Mouse (Mus musculus) neural tube, embryonic 11.5 days (tissue): ENCODE data around the gene Gm9736. TPM values are rescaled to one million over a fixed set of nuclear protein-coding genes. Genes with fewer than 3 reads are reported as not detected.
"Not testable (repeated sequence)": the region's sequence is repeated elsewhere in the genome, so short reads cannot be mapped to it uniquely, and the experiment has no call there.

ENCODE experiments used
- ATAC-seq: fragments of 200-750 bp; cut with Nextera tagmentation; 2 replicates; pipeline ENCODE4 v1.8.0; 2017; ENCODE audit warnings: moderate number of reproducible peaks, mild to moderate bottlenecking, moderate TSS enrichment, moderate library complexity; ENCODE audit not compliant: insufficient read depth, low FRiP score, low TSS enrichment
- DNase-seq: peaks from one replicate; pipeline ENCODE4 v3.0.0-alpha.2; 2015; ENCODE audit warnings: low spot score
- H3K27ac ChIP-seq: fragments of 300-500 bp; sonication (generic); 2 replicates; pipeline ENCODE4 v1.5.1; 2014; ENCODE audit warnings: low read depth, mild to moderate bottlenecking, low read length
- H3K27me3 ChIP-seq: fragments of 300-500 bp; sonication (generic); 2 replicates; pipeline ENCODE4 v1.6.1; 2014; ENCODE audit warnings: mild to moderate bottlenecking, low read length, mixed read lengths; ENCODE audit not compliant: control insufficient read depth, insufficient read depth
- H3K36me3 ChIP-seq: fragments of 300-500 bp; sonication (generic); 2 replicates; pipeline ENCODE4 v1.6.1; 2014; ENCODE audit warnings: mild to moderate bottlenecking, low read length, moderate library complexity, mixed read lengths; ENCODE audit not compliant: control insufficient read depth, insufficient read depth
- H3K4me1 ChIP-seq: fragments of 300-500 bp; sonication (generic); 2 replicates; pipeline ENCODE4 v1.6.1; 2014; ENCODE audit warnings: low read length, mixed read lengths; ENCODE audit not compliant: control insufficient read depth, insufficient read depth
- H3K4me2 ChIP-seq: fragments of 300-500 bp; sonication (generic); 2 replicates; pipeline ENCODE4 v1.6.1; 2014; ENCODE audit warnings: low read depth, mild to moderate bottlenecking, moderate library complexity
- H3K4me3 ChIP-seq: fragments of 300-500 bp; sonication (generic); 2 replicates; pipeline ENCODE4 v1.5.1; 2014; ENCODE audit warnings: low read depth, low read length
- H3K9ac ChIP-seq: fragments of 300-500 bp; sonication (generic); 2 replicates; pipeline ENCODE4 v1.6.1; 2014; ENCODE audit warnings: mild to moderate bottlenecking, low read length
- H3K9me3 ChIP-seq: fragments of 300-500 bp; sonication (generic); 2 replicates; pipeline ENCODE4 v1.6.1; 2016; ENCODE audit warnings: low read length; ENCODE audit not compliant: control insufficient read depth
- WGBS: fragments of 180-500 bp; shearing (Covaris S2); extraction: QIAGEN DNeasy Blood & Tissue Kit; methylation state at CpG from one replicate; pipeline ENCODE4 v1.1.7; 2014; 5-methylcytosine and 5-hydroxymethylcytosine counted together
- polyA plus RNA-seq: library from polyadenylated mRNA; unstranded; fragments of >200 nt; fragmentation: Nextera tagmentation; extraction: Ambion mirVana; gene quantifications from 2 replicates; pipeline ENCODE4 v1.2.1, GENCODE M21; 2014

Gene Gm9736
- polyA plus RNA-seq, result not detected in 2 replicates

DNA sequence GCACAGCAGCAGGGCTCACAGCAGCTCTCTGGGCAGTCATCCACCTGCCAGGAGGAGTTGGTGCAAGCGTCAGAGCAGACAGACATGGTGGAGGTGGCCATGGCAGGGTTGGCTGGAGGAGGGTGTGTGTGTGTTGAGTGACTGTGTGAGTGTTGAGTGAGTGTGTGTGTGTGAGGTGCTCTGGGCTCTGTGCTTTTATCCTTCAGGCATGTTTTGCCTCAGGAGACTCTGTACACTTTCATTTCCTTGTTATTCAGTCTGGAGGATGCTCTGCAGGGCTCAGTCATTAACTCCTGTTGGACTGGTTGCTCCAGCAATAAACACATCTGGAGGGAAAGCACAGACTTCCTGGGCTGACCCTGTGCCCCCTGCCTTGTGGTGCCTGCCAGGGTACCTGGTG is at the start of gene Gm9736:
TSS of gene Gm9736 (minus strand) at position 101 of the 400 bp plus-strand sequence.
- WGBS, result 75% methylated on average over 1 of the region's 1 CpGs
- ATAC-seq, H3K4me1 ChIP-seq, H3K36me3 ChIP-seq, H3K27me3 ChIP-seq, H3K9ac ChIP-seq, DNase-seq, H3K27ac ChIP-seq, H3K4me3 ChIP-seq, H3K9me3 ChIP-seq, H3K4me2 ChIP-seq: not testable (repeated sequence)

DNA sequence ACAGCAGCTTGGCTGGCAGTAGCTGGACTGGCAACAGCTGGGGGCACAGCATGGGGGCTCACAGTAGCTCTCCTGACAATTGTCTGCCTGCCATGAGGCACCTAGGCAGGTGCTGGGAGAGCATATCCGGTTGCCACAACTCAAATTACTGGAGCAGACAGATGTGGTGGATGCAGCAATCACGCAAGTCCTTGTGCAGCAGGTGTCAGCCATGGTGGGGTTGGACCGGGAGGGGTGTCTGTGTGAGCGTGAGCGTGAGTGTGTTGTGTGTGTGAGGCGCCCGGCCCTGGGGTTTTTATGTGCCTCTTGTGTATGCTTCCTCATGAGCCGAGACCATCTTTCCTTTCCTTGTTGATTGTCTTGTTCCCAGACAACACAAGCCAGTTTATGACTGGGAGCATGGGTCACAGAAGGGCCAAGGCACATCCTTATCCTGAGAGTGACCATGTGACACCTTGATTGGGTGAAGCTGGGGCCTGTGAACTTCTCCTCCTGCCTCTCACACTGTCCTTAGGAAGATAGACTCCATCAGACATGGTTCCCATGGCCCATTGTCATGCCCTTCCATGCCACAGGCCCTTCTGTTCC is 47.9 kb upstream of the Gm9736 start, which contains the start of gene Gm19668:
TSS of gene Gm19668 (minus strand) at position 213 of the 588 bp plus-strand sequence.
- DNase-seq, result no peak
- H3K27me3 ChIP-seq, result no peaks in the 10 kb centered on the region
- no peaks in the 10 kb centered on the region for H3K36me3 ChIP-seq
- no peaks in the 10 kb centered on the region for H3K9me3 ChIP-seq
- H3K4me1 ChIP-seq, result peaks cover 2% of the 10 kb centered on the region; the same call in 1 of the 2 replicates
- H3K27ac ChIP-seq, result 0 out of 2 replicates have a peak within 1 kb of the TSS, but pooled peaks have one; percentile 8
- ATAC-seq, result no peak; the same call in 1 of the 2 replicates
- 46% methylated on average over 8 of the region's 8 CpGs for WGBS
- H3K4me2 ChIP-seq, result no peak within 1 kb of the TSS
- H3K4me3 ChIP-seq, result no peak within 1 kb of the TSS
- H3K9ac ChIP-seq, result no peak within 1 kb of the TSS

DNA sequence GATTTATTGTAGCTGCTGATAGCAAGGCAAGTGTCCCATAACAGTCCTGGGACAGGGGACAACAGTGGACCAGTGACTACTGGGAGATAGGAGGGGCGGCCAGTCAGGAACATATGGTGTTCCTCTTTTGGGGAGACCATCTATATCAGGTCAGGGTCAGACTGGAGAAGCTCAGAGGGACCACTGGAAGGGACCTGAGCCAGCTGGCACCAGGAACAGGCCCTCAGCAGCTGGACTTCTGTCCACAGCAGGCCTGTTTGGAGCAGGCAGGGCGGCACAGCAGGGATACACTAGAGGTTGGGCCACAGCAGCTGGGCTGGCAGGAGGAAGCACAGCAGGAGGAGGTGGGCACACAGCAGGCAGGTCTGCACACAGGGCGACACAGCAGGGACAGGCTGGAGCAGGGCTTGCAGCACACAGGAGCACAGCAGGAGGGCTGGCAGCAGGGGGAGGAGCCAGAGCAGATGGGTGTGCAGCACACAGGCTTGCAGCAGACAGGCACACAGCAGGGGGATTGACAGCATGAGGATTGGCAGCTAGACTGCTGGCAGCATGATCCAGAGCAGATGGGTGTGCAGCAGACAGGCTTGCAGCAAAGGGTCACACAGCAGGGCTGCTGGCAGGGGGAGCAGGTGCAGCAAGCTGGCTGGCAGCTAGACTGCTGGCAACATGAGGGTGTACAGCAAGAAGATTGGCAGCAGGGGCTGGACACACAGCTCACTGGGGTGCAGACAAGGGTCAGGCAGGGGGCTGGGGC is 47.2 kb upstream of the Gm9736 start:
- WGBS, result 42% methylated on average over 2 of the region's 3 CpGs
- H3K4me1 ChIP-seq, ATAC-seq, H3K27me3 ChIP-seq, H3K4me3 ChIP-seq, H3K4me2 ChIP-seq, H3K36me3 ChIP-seq, DNase-seq, H3K9ac ChIP-seq, H3K9me3 ChIP-seq: not testable (repeated sequence)
- 0 out of 2 replicates have a peak overlapping the region, but pooled peaks have one; percentile 8 for H3K27ac ChIP-seq

DNA sequence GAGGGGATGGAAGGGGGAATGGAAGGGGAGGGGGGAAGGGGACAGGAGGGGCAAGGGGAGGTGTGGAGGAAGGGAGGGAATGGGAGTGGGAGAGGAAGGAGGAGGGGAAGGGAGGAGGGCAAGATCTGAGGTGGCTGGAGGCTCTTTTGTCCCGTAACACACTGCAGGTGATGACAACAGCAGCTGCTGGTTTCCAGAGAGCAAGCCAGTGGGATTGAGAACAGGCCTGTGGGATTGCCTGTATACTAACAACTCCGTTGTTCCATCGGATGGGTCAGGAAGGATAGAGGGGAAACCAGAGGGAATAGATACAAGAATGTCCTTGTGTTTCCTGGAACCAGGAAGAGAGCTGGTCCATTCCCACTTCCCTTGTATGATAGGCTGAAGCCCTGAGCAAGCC is 46.5 kb upstream of the Gm9736 start:
- H3K4me3 ChIP-seq, result no peak overlapping the region
- H3K9ac ChIP-seq, result no peak overlapping the region
- DNase-seq, result peak; percentile 25
- H3K9me3 ChIP-seq, result no peaks in the 10 kb centered on the region
- WGBS, result 18% methylated on average over 3 of the region's 3 CpGs
- H3K27ac ChIP-seq, result 0 out of 2 replicates have a peak overlapping the region, but pooled peaks have one; percentile 8
- H3K36me3 ChIP-seq, result no peaks in the 10 kb centered on the region
- H3K4me1 ChIP-seq, result peaks cover 2% of the 10 kb centered on the region; the same call in 1 of the 2 replicates
- no peak for ATAC-seq
- no peak overlapping the region for H3K4me2 ChIP-seq
- no peaks in the 10 kb centered on the region for H3K27me3 ChIP-seq

DNA sequence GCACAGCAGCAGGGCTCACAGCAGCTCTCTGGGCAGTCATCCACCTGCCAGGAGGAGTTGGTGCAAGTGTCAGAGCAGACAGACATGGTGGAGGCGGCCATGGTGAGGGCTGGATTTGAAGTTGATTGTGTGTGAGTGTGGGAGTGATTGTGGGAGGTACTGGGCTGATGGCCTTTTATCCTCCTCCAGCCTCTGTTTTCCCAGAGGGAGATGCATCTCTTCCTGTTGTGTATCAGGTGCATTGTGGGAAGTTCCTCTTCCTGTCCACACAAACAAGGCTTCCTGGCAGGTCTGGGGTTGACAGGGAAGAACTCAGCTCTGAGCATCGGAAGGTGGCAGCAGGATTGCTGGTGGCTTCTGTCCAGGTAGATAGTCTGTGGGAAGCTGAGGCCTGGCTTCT is 43.8 kb upstream of the Gm9736 start, which contains the start of gene Gm9639:
TSS of gene Gm9639 (minus strand) at position 101 of the 400 bp plus-strand sequence.
- H3K9ac ChIP-seq, result no peak within 1 kb of the TSS
- no peaks in the 10 kb centered on the region for H3K36me3 ChIP-seq
- no peak within 1 kb of the TSS for H3K4me2 ChIP-seq
- DNase-seq (no peak), ATAC-seq (no peak)
- H3K4me1 ChIP-seq, result peaks cover 2% of the 10 kb centered on the region; the same call in 1 of the 2 replicates
- no peak within 1 kb of the TSS for H3K27ac ChIP-seq
- no peaks in the 10 kb centered on the region for H3K27me3 ChIP-seq
- H3K9me3 ChIP-seq, result no peaks in the 10 kb centered on the region
- WGBS, result 44% methylated on average over 2 of the region's 2 CpGs
- no peak within 1 kb of the TSS for H3K4me3 ChIP-seq

DNA sequence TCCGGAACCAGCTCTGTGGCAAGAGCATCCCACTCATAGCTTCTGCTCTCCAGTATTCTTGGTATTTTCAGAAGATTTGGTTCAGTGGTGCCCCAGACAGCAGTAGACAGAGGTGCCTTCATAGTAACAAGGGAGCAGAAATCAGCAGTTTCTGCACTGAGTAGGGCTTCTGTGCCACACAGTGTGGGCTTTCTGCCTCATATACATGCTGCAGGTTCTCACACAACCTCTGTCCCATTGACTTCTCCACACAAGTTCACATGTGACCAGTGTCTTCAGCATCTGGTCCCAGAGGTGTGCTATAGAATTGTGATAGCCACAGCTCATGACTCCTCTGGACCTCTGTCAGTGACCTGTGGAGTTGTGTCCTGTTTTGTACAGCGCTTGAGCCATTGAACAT is 37.5 kb upstream of the Gm9736 start:
- no peaks in the 10 kb centered on the region for H3K27me3 ChIP-seq
- DNase-seq (no peak), ATAC-seq (no peak)
- no peaks in the 10 kb centered on the region for H3K36me3 ChIP-seq
- no peak overlapping the region for H3K9ac ChIP-seq
- 76% methylated on average over 2 of the region's 2 CpGs for WGBS
- H3K27ac ChIP-seq, result no peak overlapping the region
- H3K4me1 ChIP-seq, result no peaks in the 10 kb centered on the region
- no peaks in the 10 kb centered on the region for H3K9me3 ChIP-seq
- no peak overlapping the region for H3K4me2 ChIP-seq
- H3K4me3 ChIP-seq, result no peak overlapping the region

DNA sequence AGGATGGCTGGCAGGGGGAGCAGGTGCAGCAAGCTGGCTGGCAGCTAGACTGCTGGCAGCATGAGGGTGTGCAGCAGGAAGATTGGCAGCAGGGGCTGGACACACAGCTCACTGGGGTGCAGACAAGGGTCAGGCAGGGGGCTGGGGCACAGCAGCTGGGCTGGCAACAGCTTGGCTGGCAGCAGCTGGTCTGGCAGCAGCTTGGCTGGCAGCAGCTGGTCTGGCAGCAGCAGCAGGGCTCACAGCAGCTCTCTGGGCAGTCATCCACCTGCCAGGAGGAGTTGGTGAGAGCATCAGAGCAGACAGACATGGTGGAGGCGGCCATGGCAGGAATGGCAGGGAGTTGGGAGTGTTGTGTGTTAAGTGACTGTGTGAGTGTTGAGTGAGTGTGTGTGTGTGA is 36.7 kb upstream of the Gm9736 start, which contains the start of gene Gm7137:
TSS of gene Gm7137 (minus strand) at position 325 of the 400 bp plus-strand sequence.
- H3K9ac ChIP-seq, H3K36me3 ChIP-seq, H3K27me3 ChIP-seq, H3K9me3 ChIP-seq, ATAC-seq, H3K4me3 ChIP-seq, H3K4me1 ChIP-seq, H3K27ac ChIP-seq, H3K4me2 ChIP-seq: not testable (repeated sequence)
- DNase-seq, result peak; percentile 9
- WGBS, result 63% methylated on average over 1 of the region's 1 CpGs

DNA sequence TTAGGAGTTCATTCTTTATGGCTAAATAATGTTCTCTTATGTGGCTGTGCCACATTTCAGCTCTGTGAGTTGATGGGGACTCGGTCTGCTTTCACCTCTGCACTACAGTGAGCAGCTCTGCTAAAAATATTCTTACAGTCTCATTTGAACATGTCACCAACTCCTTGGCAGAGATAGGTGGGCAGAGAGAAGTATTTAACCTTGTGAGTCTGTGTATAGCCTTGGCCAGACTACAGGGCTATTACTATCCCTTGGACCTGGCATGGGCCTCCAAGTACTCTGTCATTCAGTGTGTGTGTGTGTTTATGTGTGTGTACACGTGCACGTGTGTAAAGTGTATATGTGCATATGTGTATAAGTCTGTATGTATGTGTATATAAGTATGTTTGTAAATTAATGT is 32.2 kb upstream of the Gm9736 start:
- 81% methylated on average over 1 of the region's 3 CpGs for WGBS
- not testable (repeated sequence) for H3K9me3 ChIP-seq, ATAC-seq, H3K27ac ChIP-seq, H3K27me3 ChIP-seq, H3K4me2 ChIP-seq, H3K9ac ChIP-seq, H3K4me3 ChIP-seq, DNase-seq, H3K4me1 ChIP-seq, H3K36me3 ChIP-seq
